Mouse (Mus musculus) midbrain, embryonic 16.5 days (tissue): ENCODE results near the gene Ppp3r1. TPM values are rescaled to one million over a fixed set of nuclear protein-coding genes. Genes with fewer than 3 reads are reported as not detected.

Experiments used
- ATAC-seq: fragments of 200-750 bp; cut with Nextera tagmentation; 2 replicates; pipeline ENCODE4 v1.8.0; 2017; ENCODE audit warnings: moderate TSS enrichment
- H3K27ac ChIP-seq: fragments of 300-500 bp; sonication (generic); 2 replicates; pipeline ENCODE4 v1.5.1; 2014; ENCODE audit warnings: mild to moderate bottlenecking, low read length, mixed read lengths
- H3K27me3 ChIP-seq: fragments of 300-500 bp; sonication (generic); 2 replicates; pipeline ENCODE4 v1.6.1; 2014; ENCODE audit warnings: low read depth, low read length, mixed read lengths; ENCODE audit not compliant: control insufficient read depth, insufficient read depth
- H3K36me3 ChIP-seq: fragments of 300-500 bp; sonication (generic); 2 replicates; pipeline ENCODE4 v1.6.1; 2014; ENCODE audit warnings: mild to moderate bottlenecking, low read length, moderate library complexity, mixed read lengths; ENCODE audit not compliant: control insufficient read depth, insufficient read depth
- H3K4me1 ChIP-seq: fragments of 300-500 bp; sonication (generic); 2 replicates; pipeline ENCODE4 v1.6.1; 2014; ENCODE audit warnings: mild to moderate bottlenecking, low read length, mixed read lengths; ENCODE audit not compliant: control insufficient read depth, insufficient read depth
- H3K4me2 ChIP-seq: fragments of 300-500 bp; sonication (generic); 2 replicates; pipeline ENCODE4 v1.6.1; 2014; ENCODE audit warnings: mild to moderate bottlenecking, low read length, mixed read lengths
- H3K4me3 ChIP-seq: fragments of 300-500 bp; sonication (generic); 2 replicates; pipeline ENCODE4 v1.5.1; 2014; ENCODE audit warnings: low read depth, mild to moderate bottlenecking, low read length, moderate library complexity, mixed read lengths
- H3K9ac ChIP-seq: fragments of 300-500 bp; sonication (generic); 2 replicates; pipeline ENCODE4 v1.6.1; 2014; ENCODE audit warnings: low read depth, low read length, mixed read lengths
- H3K9me3 ChIP-seq: fragments of 300-500 bp; sonication (generic); replicated peaks from 2 replicates; pipeline ENCODE4 v1.6.1; 2014; ENCODE audit warnings: mild to moderate bottlenecking, low read length, mixed read lengths; ENCODE audit not compliant: control insufficient read depth, poor library complexity, severe bottlenecking
- WGBS: fragments of 180-500 bp; shearing (Covaris S2); extraction: QIAGEN DNeasy Blood & Tissue Kit; methylation state at CpG from one replicate; pipeline ENCODE4 v1.1.7; 2014; 5-methylcytosine and 5-hydroxymethylcytosine counted together
- polyA plus RNA-seq: library from polyadenylated mRNA; unstranded; fragments of >200 nt; fragmentation: Nextera tagmentation; extraction: Ambion mirVana; gene quantifications from 2 replicates; pipeline ENCODE4 v1.2.1, GENCODE M21; 2015

Gene Ppp3r1
- 212 and 220 TPM in 2 replicates for polyA plus RNA-seq

DNA sequence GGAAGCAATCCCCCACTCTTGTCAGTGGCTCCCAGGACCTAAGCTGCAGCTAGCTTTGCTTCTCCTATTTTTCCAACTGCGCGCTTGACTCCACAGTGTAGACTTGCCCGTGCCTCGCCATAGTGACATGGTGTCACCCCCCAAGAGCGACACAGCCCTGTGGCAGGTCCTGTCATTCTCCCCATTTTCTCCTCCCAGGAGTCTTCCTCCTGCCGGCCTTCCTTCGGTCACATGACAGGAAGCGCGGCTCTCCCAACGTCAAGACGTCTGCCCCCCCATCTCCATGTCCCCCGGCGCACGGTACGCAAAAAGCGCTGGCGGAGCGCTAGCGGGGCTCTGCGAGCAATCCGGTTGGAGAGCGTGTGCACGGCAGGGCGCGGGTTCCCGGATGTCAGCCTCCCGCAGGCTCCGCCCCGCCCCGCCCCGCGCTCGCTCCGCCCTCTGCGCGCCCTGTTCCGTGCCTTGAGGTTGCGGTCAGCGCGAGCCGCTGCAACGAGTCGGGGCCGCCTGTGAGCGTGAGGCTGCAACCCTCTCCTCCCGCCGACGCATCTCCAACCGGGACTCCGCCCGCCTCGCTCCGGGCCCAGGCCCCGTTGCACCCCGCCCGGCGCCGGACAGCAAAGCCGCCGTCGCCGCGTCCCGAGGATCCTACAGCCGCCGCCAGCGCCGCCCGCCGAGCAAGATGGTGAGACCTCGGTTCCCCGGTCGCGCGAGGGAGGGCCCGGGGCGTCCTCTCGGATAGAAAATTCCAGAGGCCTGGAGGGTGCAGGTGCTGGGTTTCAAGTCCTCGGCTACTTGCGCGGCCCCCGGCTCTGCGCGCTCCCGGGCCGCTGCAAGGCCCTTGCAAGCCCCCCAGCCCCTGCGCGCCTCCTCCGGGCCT, at the start of gene Ppp3r1:
TSS of gene Ppp3r1 (plus strand) at position 406 of the 880 bp plus-strand sequence.
- Histone ChIP-seq H3K27me3 (no peaks in the 10 kb centered on the region; the same call in 1 of the 2 replicates), H3K4me3 (peak within 1 kb of the TSS; percentile 100), H3K4me2 (peak within 1 kb of the TSS; percentile 73), H3K27ac (peak within 1 kb of the TSS; percentile 96), H3K36me3 (no peaks in the 10 kb centered on the region), H3K9me3 (no peaks in the 10 kb centered on the region), H3K4me1 (peaks cover 26% of the 10 kb centered on the region), H3K9ac (peak within 1 kb of the TSS; percentile 92)
- peak; percentile 98 for ATAC-seq
- under 1% methylated on average over 69 of the region's 89 CpGs for WGBS

DNA sequence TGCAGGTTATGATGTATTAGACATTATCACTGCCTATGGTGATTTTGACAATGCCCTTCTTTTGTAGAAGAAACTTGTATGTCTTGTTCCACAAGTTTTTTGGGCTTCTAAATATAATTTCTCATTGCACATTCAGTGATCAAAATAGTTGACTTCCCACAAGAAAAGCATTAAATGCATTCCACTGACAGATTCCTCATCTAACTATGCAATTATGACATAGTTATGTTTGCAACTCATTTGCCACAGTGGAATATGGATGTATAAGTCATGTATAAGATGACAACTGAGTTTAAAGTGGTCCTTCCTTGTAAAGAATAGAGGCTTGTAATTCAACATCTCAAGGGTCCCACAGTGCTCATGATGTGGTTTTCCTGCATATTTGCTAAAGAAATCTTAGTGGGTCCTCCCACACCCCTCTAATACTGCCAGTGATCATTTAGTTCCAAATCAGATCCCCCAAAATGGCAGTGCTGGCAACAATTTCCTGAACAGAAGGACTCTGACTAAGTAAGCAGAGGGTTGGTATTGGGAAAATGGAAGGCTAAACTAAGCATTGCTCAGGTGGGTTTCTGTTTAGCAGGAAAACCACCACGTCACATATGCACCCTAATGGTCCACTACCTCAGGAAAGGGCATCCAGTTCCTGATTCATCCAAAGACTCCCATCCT, 46.5 kb upstream of the Ppp3r1 start:
- 89% methylated on average over 1 of the region's 1 CpGs for WGBS
- Histone ChIP-seq H3K4me1 (no peaks in the 10 kb centered on the region), H3K36me3 (no peaks in the 10 kb centered on the region), H3K4me2 (no peak overlapping the region), H3K9ac (no peak overlapping the region), H3K27ac (no peak overlapping the region), H3K4me3 (no peak overlapping the region), H3K9me3 (peaks cover 3% of the 10 kb centered on the region; the same call in 1 of the 2 replicates), H3K27me3 (no peaks in the 10 kb centered on the region)
- ATAC-seq = no peak

DNA sequence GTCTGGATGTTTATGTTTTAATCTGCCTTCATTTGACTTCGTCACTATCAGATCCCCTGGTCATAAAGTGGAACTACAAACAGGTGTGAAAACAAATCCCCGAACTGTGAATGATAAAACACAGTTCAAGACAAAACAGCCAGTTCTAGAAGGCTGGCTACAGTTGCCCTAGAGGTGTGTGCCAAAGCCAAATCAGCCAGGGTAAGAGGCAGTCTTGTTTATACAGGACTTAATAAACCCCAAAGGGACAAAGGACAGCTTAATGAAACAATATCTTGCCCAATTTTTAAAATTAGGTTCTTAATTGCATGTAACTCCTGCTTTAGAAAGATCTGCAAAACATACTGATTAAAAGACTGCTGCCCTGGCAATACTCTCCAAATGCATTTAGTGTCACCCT, 32.6 kb upstream of the Ppp3r1 start:
- Histone ChIP-seq H3K4me2 (no peak overlapping the region), H3K4me3 (no peak overlapping the region), H3K9ac (no peak overlapping the region), H3K4me1 (no peaks in the 10 kb centered on the region), H3K9me3 (no peaks in the 10 kb centered on the region), H3K27me3 (no peaks in the 10 kb centered on the region), H3K27ac (no peak overlapping the region), H3K36me3 (no peaks in the 10 kb centered on the region)
- ATAC-seq = no peak
- 82% methylated on average over 2 of the region's 2 CpGs for WGBS

- no peak for ATAC-seq
- Histone ChIP-seq H3K9me3 (no peaks in the 10 kb centered on the region), H3K27me3 (no peaks in the 10 kb centered on the region), H3K27ac (no peak overlapping the region), H3K4me3 (no peak overlapping the region), H3K36me3 (no peaks in the 10 kb centered on the region), H3K4me2 (no peak overlapping the region), H3K9ac (no peak overlapping the region), H3K4me1 (no peaks in the 10 kb centered on the region)
- 7% methylated on average over 6 of the region's 6 CpGs for WGBS
Measured at GRCm38 (mm10) chr11:17135638-17136037, 23.4 kb upstream of the Ppp3r1 start.

DNA sequence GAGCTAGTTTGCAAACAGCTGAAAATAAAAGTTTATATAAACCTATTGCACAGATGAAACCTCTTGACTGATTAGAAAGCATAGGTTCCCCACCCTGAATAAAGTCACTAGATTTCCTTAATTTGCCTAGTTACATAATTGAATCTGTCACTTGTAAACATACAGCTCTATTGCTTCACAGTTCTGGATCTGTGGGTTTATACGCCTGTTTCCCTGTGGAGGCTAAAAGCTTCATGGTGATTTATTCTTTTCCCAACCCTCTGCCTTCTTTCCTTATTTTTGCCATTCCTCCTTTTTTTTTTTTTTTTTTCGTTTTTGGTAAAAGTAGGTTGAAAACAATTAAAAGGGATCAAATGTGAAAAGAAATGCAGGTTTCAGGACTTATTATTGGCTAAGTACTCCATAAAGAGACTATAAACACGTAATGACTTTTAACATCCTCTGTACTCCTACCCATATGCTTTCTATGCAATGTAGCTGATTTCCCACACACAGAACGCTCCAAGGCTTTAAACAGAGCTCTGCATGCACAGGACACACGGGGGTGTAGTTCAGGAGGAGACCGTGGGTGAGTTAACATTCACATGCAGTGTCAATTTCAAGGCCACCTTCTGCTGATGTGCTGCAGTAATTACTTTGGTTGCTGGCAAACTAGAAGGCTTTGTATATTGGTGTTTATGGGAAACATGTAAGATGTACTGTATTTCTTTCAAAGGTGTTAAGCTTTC, 20.6 kb upstream of the Ppp3r1 start:
- H3K27me3 ChIP-seq = no peaks in the 10 kb centered on the region
- WGBS = 67% methylated on average over 6 of the region's 6 CpGs
- H3K9me3 ChIP-seq = no peaks in the 10 kb centered on the region
- no peak for ATAC-seq
- H3K4me3 ChIP-seq = no peak overlapping the region
- no peak overlapping the region for H3K9ac ChIP-seq
- no peak overlapping the region for H3K4me2 ChIP-seq
- no peaks in the 10 kb centered on the region for H3K36me3 ChIP-seq
- no peak overlapping the region for H3K27ac ChIP-seq
- no peaks in the 10 kb centered on the region for H3K4me1 ChIP-seq

DNA sequence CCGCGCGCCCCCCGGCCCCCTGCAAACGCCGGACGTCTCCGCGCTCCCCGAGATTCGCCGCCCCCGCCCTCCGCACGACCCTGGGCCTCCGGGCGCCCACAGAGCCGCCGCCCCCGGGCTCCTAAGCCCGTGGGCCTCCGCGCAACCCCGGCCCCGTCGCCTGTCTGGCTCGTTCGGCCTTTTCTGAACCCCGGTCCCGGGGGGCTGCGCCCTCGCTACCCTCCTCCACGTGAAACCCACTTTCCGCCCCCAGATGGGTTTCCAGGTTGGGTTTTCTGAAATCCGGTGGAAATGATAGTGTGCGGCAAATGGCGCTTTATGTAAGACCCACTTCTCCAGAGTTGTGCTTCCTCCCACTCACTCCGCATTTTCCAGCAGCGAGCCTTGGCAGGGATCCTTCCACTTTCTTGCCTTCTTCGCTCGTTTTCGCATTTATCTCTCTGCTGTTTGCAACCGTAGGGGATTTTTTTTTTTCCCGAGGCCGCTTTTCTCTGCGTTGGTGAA, 727 bp downstream of the Ppp3r1 start:
- H3K4me1 ChIP-seq = peaks cover 29% of the 10 kb centered on the region
- H3K36me3 ChIP-seq = no peaks in the 10 kb centered on the region
- H3K4me3 ChIP-seq = peak overlapping the region; percentile 100
- peak overlapping the region; percentile 96 for H3K27ac ChIP-seq
- H3K4me2 ChIP-seq = peak overlapping the region; percentile 70
- no peaks in the 10 kb centered on the region for H3K9me3 ChIP-seq
- peak overlapping the region; percentile 92 for H3K9ac ChIP-seq
- ATAC-seq = peak; percentile 38
- under 1% methylated on average over 41 of the region's 46 CpGs for WGBS
- no peaks in the 10 kb centered on the region for H3K27me3 ChIP-seq

GRCm38 (mm10) chr11:17160242-17160641, 1.2 kb downstream of the Ppp3r1 start:
- H3K36me3 ChIP-seq = no peaks in the 10 kb centered on the region
- 2% methylated on average over 12 of the region's 12 CpGs for WGBS
- H3K27me3 ChIP-seq = no peaks in the 10 kb centered on the region
- H3K9me3 ChIP-seq = no peaks in the 10 kb centered on the region
- H3K27ac ChIP-seq = peak overlapping the region; percentile 96
- H3K4me1 ChIP-seq = peaks cover 30% of the 10 kb centered on the region
- peak overlapping the region; percentile 100 for H3K4me3 ChIP-seq
- no peak for ATAC-seq
- peak overlapping the region; percentile 92 for H3K9ac ChIP-seq
- H3K4me2 ChIP-seq = peak overlapping the region; percentile 70

DNA sequence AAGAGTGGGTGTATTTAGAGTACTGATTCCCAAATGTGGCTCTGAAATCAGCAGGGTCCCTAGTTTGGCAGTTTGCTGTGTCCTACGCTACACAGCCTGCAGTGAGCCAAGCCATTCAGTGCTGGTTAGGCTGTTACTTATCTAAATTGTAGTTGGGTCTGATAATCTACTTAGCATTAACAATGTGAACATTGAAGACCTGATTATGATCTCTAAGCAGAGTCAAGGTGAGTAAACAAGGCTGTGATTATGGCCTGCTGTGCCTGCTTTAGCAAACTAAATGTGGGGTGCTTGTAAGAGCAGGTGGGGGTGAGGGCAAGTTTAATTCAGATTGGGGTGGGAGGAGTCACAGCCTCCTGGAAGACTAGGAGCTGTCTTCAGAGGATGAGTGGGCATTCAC, 4.9 kb downstream of the Ppp3r1 start:
- H3K4me3 ChIP-seq = no peak overlapping the region
- no peaks in the 10 kb centered on the region for H3K36me3 ChIP-seq
- 41% methylated on average over 1 of the region's 1 CpGs for WGBS
- H3K4me2 ChIP-seq = no peak overlapping the region
- H3K27me3 ChIP-seq = no peaks in the 10 kb centered on the region
- ATAC-seq = no peak
- no peak overlapping the region for H3K9ac ChIP-seq
- H3K4me1 ChIP-seq = peaks cover 35% of the 10 kb centered on the region
- H3K27ac ChIP-seq = no peak overlapping the region
- no peaks in the 10 kb centered on the region for H3K9me3 ChIP-seq
